Mouse (Mus musculus) naive thymus-derived CD4-positive, alpha-beta T cell, adult 2 months (primary cell): ENCODE results near the gene Ccdc69.

Source experiments
- DNase-seq: peaks from one replicate; pipeline ENCODE4 v3.0.0-alpha.2; 2011; ENCODE audit warnings: low read depth

Gene Ccdc69

DNA sequence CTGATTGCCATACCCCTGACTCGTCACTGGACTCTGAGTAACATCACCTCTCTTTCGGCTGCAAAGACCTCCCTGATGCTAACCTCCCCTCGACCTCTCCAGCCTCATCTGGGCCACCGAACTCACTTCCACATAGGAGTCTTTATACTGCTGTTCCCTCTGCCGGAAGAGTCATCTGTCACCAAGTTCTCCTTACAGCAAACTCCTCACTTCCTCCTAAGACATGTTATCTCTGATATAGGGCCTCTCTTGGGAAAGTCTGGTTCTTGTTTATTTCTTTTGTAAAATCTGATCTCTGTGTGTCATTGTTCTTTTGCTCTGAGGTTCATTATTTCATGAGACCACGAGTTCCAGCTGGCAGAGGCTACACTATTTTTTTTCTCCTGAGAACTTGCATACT lies 69.7 kb downstream of the Ccdc69 start:
- no peak for DNase-seq

DNA sequence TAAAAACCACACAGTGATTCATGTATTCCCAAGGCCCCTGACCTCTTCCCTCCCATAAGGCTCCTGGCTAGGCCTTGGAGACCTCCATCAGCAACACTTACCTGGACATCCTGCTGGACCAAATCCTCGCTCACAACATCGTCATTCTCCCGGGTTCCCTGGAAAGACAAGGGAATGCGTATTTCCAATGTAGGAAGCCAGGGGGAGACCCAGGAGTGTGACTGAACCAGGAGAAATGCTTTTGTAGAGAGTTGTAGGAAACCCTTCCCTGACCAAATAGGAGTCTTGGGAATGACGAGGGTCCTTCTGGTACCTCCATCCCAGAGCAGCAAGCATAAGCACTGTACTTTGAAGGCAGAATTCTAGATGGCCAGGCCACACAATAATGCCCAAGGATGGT lies 72.2 kb downstream of the Ccdc69 start:
- no peak for DNase-seq

DNA sequence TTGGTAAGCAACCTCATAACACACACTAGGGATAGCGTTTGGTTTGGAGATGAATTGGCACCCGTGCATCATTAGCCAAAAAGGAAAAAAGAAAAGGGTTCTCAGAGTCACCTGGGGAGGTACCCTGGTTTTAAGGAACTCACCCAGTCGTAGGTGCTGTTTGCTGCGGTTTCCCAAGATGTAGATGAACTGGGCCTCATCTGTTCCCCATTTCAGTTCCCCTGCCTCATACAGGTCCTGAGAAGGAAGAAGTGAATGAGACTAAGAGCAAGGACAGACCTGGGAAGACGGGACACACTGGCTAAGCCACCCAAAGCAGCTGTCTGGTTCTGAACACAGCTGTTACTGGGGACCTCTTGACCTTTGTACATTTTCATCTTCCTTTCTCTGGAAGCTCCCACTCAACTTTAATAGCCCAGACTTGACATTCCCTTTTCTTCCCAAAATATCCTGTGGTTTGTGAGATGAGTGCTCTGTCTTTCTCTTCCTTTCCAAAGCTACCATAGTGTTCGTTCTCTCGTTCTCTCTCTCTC lies 72.9 kb downstream of the Ccdc69 start:
- DNase-seq, result no peak
